Mouse (Mus musculus): ENCODE results near the gene Pfkfb4.

DNA sequence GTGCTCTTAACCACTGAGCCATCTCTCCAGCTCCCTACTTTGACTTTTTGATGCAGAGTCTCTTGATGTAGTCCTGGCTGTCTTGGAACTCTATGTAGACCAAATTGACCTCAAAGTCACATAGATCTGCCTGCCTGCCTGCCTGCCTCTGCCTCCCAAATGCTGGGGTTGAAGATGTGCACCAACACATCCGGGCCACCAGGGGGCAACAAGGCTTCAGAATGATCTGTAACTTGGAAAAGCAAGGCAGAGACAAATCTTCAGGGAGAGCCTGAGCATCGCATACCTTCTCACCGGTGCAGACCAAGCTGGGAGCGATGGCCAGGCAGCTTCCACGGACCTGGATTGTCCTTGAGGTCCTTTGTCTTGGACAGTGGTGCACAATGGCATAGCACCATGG is 54.7 kb downstream of the Pfkfb4 start:
- no peak for TF ChIP-seq MAFK (IDR thresholded peaks at IDR 0.05; ENCODE audit: insufficient read depth, low read depth, low read length)
- no peak for TF ChIP-seq ZNF384 (IDR thresholded peaks at IDR 0.05; ENCODE audit: low read depth, low read length)
- no peak for TF ChIP-seq CHD2 (IDR thresholded peaks at IDR 0.05; ENCODE audit: low read depth, low read length)
